Mouse (Mus musculus) brain, embryonic 18.5 days (tissue): ENCODE results near the gene Kat8.
A peak's percentile ranks its signal among the peaks of the same experiment; 100 is the strongest.
"Not testable (repeated sequence)": the region's sequence is repeated elsewhere in the genome, so short reads cannot be mapped to it uniquely, and the experiment has no call there.

Source experiments
- DNase-seq: peaks from one replicate; pipeline ENCODE4 v3.0.0-alpha.2; 2012; ENCODE audit warnings: low read depth, low spot score

The Kat8 gene

DNA sequence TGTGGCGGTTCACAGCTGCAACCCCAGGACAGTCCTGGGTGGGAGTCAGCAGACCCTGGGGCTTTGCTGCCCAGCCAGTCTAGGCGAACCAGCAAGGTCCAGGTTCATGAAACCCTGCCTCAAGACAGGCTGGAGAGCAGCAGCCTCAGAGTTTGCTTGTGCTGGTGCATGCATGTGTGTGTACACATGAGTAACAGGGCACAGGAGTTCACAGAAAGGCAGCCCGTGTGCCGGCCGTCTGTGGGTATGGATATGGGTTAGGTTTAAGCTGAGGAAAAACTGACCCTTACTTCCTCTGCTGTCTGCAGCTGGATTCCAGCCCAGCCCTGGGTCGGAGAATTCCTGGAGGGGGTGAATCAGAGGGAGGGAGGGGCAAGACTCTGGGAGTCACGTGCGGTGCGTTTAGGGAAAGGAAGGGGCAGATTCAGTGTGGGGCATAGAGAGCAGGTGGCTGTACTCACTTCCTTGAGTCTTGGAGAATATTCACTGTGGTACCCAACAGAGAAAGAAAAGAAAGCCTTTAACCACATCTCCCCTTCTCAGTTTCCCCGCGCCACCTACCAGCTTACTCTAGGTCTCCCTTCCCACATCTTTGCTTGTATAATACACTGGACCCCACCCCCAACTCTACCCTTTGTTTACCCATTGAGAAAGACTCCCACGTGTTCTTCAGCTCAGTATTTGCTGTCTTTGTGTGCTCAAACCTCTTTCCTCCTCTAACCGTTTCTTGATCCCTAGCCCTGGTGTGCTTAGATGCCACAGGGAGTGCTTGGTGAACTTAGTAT, 19.2 kb downstream of the Kat8 start:
- DNase-seq: no peak

DNA sequence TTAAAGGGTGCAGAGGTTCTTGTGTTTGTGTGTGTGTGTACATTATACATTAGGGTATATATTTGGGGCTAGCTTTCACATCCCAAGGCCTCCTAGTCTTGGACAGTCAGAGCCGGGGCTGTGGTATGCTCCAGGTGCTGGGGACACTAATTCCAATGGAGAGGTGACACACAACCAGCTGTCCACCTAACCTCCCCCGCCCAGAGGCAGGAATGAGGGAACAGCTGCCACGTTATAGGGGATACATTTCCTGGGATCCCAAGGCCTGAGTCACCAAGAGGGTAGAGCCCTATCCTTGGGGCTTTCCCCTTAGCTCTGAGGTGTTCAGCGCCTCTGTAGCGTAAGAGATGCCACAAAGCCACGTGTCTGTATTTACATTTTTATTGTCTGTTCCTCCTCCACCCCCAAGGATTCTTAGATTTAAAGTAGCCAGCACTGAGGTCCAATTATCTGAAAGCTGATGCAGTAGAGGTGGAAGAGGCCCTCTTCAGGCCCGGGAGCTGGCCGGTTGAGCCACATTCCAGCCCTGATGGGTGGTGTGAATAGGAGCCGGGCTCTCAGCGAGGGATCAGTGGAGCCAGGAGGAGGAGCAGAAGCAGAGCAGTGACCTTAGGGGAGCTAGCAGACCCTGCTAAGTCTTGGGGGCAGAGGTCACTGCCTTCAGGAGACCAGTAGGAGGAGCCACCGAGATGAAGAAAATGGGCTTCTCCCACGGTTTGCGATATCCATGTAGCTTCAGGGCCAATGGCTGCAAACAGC, 20.1 kb downstream of the Kat8 start:
- no peak for DNase-seq

DNA sequence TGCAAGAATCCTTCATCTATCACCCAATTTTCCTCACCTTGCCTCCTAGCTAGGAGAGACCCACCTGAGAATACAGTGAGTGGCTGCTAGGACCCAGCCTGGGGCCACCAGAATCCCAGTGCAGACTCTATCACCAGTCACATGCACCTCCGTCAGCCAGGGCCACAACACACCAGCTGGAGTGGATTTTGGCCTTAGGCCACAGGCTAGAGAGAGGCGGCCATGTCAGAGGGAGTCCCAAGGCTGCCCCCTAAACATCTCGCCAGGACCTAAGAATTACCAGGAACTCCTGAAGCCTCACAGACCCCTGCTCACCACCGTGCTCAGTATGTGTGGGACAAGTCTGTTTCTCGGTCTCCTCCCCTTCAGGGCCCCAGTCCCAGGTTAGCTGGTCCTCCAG, 21.8 kb downstream of the Kat8 start:
- DNase-seq: no peak

DNA sequence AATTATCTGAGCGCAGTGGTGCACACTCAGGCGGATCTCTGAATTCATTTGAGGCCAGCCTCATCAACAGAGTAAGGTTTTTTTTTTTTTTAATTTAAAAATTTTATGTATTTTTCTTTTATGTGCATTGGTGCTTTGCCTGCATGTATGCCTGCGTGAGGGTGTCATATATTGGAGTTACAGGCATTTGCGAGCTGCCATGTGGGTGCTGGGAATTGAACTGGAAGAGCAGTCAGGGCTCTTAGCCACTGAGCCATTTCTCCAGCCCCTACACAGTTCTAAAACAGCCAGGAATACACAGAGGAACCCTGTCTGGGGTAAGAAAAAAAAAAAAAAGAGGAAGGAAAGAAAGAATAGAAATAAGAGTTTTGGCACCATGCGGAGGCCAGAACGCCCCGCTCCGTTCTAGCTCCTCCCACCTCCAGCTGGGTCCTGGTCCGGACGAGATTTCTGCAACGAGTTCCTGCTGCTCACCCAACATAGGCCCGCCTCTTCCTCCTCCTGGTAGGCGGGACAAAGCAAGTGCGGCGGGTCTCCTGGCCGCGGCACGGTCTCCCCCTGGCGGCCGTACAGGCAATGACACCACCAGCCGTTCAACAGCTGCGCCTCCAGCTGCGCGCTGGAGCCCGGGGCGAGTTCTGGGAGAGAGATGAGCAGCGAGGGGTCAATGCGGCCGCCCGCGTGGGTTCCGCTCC, 22.9 kb downstream of the Kat8 start:
- peak; percentile 88 for DNase-seq

DNA sequence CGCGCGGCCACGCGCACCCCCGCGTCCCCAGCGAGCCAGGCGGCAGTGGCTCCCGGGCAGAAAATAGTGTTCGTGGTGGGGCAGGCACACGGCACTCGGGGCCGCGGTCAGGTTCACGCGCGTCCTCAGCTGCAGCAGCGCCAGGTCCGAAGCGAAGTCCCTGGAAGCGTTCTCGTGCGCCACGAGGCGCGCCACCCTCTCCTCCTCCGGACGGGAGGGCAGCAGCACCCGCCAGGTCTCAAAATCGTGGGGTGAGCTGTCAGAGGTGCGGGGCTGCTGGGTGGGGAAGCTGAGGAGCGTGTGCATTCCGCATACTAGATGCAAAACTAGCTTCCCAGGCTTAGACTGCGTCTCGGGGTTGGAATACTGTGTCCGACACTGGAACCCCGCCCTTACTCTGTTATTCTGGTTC, 23.4 kb downstream of the Kat8 start:
- DNase-seq: no peak

DNA sequence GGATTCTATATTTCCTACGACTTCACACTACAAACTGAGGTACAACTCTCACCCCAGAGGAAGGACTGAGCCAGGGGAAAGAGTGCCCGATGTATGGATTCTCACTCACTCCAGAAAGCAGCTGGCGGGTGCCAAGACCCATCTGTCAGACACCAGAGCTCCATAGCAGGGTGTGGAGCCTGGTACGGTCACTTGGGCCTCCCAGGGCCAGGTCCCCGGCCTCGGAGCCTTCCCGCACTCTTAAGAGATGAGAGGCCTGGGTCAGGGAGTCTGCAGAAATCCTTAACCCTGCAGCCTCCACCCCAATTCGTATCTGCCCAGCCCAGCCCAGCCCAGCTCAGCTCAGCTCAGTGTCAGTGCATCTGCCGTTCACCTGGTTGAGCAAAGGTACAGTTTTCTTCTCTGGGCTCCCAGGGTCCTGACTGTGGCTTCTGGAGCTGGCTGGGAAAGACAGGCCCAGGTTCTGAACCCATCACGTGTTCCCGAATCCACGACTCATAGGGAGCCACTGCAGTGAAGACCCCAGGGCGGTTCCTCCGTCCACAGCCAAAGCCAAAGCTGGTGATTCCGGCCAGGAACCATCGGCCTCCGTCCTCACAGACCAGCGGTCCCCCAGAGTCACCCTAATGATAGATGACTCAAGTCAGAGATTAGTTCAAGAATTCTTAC, 24.0 kb downstream of the Kat8 start:
- no peak for DNase-seq

DNA sequence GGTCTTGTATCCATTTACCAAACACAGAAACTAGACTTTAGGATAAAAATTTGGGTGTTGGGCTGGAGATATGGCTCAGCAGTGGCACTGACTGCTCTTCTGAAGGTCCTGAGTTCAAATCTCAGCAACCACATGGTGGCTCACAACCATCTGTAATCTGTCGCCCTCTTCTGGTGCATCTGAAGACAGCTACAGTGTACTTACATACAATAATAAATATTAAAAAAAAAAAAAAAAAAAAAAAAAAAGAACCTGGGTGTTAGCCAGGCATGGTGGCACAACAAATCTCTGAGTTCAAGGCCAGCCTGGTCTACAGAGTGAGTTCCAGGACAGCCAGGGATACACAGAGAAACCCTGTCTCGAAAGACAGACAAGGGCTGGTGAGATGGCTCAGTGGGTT, 29.8 kb downstream of the Kat8 start:
- DNase-seq: not testable (repeated sequence)

DNA sequence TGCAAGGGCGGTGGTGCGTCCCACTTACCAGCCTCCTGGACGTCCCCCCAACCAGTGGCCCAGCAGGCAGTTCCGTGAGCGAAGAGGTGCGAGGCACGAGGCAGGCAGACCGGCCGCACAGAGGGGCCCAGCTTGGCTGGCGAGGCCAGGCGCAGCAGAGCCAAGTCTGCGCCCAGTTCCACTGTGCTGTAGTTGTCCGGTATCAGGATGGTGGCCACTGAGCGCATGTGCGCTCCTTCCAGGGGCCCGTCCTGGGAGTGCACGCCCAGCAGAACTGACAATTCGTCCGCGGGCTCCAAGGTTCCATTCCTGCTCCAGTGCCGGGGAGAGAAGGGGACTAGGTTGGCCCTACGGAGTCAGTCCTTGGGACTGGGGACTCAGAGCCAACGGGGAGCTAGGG, 32.3 kb downstream of the Kat8 start:
- DNase-seq: no peak

DNA sequence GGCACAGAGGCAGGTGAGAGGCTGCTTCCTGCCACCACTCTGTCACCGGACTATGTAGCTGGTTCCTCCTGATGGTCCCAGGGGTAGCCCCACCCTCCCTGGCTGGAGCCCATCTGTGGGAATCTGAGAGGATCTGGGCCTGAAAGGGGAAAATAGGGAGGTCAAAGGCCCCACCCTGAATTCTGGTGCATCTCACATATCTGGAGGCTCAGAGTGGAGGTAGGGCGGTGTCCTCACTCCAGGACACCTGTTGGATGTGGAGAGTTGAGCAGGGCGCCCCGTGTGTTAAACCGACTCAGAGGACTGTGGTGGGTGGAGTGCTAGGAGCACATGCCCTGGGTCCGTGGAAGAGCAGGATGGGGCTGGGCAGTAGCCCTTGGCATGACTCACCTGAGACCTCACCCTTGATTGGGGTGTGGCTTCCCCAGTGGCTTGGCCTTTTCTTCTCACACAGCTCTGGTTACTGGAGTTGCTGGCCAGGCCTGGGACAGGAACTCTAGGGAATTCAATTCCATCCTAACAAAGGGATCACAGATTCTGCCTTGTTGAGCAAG, 34.2 kb downstream of the Kat8 start, which contains the start of gene Prss36:
Gene Prss36, minus strand, starts transcription at position 256 of the 554 bp plus-strand sequence.
- no peak for DNase-seq

DNA sequence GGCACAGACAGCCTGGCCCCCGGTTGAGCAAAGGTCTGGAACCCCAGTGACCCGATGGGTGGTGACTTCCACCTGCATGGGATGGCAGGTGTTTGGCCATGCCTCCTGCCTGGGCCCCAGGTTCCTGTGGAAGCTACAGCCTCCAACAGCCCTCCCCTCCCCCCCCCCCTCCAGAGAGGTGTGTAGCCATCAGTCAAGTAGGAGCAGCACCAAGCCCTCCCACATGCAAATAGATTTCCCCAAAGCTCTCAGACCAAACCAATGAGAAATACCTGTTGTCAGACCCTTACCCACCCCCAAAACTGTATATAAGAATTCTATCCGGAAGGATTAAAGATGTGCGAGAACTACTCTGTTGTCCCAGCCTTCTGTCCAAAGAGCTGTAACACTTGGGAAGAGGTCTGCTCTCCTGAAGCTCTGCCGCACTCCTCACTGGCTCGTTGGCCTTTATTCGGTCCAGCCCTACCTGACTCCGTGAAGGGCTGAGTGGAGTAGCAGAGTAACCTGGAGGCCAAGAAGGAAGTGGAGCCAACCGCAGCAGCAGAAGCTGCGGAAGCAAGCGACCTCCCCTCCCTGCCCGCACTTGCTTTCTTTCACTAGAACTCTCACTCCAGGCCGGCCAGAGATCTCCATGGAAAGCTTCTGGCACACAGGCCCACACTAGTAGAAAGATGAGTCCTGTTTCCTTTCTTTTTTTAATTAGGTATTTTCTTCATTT, 40.7 kb downstream of the Kat8 start:
- DNase-seq: no peak

DNA sequence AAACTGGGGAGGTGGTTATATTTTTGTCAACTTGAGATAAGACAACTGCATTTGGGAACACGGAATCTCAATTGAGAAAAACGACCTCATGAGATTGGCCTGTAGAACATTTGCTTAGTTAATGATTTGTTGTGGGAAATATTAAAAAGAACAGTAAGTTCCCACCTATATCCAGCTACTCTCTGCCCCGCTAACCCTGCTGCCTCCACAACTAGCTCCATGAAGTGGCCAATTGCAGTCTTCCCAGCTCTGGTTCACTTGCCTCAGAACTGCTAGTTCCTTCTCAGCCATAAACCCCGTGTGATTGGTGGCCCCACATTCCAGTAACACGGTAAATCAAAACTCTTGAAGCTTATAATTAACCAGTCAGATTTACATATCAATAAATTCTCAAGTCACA, 47.0 kb downstream of the Kat8 start:
- no peak for DNase-seq

DNA sequence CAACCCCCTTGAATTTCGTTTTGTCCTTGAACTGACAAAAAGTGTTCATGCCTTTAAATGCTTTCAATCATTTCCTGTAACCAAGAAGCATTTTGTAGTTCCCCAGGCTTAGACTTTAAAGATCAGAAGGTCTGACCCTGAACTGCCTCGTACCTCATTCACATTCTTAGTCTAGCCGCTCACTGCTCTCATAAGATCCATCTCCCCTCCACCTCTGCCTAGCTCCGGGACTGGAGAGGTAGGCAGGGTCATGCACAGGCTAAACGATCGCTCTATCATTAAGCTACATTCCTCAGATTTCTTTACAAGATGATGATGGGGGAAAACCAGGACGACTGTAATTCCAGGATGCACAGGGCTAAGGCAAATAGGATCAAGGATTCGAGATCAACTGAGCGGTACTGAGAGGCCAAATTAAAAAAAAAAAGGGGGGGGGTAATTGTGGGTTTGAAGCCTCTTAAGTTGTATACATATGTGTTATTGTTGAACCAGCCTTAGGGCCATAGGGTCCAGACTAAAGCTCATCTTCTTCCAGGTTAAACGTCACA, 54.1 kb downstream of the Kat8 start:
- DNase-seq: peak; percentile 24

DNA sequence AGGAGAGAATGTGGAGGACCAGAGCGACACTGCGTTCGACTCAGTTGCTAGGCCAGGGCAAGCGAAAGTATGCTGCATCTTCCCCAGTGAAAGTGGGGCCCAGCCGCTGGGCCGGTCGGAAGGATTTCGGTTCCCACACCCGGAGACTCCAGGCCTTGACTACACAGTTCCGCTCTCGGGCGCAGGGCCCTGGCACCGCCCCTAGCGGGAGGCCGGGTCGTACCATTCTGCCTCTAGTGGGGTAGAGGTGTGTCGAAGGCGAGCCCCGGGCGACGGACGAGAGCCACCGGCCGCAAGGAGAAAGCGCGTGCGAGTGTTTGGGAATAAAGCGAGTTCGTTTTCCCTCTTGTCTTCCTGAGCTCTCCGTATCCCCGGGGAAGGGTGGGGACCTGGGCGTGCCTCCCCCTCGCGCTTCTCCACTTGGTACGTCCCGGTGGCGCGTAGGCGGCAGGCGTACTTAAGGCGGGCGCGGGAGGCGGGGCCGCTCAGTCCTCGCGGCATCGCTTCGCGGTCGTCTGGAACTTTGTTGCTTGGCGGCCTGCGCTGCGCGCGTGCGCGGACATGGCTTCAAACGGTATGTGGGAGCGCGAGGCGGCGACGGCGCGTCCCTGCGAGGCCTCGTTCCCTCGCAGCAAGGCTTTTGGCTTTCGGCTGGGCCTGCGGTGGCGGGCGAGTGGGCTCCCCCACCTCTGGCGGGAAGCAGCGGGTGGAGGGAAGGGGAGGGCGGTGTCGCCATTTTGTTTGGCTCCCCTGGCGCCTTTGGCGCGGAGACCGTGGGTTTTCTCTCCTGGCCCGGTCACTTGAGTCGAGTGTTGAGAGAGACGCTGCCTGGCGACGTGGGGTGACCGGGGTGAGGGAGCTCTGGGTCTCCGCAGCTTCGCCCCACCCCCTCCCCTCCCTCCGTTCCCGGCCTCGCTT, 54.9 kb downstream of the Kat8 start, which contains the start of gene Fus:
Gene Fus, plus strand, starts transcription at position 454 of the 918 bp plus-strand sequence.
- DNase-seq: peak; percentile 87

DNA sequence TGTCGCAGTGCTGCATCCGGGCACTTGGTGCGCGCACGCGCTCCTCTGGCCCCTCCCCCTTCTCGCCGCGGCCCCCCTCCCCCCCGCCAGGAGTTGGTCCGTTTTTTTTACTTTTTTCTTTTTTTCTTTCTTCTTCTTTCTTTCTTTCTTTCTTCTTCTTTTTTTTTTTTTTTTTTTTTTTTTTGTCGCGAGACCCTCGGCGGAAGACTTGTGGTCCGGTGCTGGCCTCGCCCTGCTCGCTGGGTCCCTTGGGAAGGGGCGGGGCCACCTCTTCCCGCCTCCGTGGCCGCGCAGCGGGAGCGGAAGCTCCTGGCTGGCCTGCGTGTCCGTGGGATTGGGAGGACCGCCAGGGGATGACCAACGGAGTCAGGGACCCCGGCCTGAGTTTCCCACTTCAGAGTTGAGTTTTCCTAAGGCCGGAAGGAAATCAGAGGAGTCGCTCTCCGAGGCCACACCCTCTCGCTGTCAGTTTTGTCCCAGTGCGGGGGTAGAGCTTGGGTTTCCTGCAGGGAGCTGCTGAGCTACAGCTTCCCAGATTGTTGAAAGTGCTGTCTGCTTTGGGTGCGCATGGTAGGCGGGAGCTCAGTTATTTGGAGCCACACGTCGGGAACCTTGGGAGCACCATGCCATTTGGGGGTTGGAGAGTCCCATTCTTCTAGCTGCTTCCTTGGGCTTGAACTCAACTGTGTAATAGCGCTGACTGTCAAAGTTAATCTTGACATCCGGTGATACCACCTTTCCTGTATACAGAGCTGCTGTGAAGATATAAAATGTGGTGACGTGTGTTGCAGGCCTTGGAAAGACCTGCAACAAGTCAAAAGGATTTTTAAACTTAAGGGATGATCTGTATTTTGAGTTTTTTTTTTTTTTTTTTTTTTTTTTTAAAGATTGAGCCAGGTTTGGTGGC, 55.9 kb downstream of the Kat8 start:
- peak; percentile 62 for DNase-seq

DNA sequence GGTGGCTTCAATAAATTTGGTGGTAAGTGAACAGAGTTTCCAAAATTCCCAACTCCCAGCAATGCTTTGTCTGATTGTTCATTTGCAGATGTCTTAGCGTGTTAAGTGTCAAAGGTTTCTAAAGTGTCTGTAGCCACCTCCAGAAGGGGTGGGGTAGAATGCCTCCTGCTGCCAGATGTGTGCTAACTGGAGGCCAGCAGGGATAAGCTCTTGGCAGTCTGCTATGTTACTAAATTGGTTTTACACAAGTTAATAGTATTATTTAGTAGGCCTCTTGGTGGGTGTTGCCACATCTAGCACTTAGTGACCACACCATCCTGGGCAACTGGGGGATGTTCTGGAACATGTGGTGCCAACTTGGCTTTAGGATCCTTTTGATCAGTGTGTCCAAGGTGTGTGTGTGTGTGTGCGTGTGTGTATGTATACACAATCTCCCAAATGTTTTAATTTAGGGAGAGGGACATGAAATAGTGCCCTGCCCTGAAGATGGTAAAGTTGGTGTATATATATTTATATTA, 62.2 kb downstream of the Kat8 start:
- DNase-seq: no peak
